In genomic region chr7:144743874-144744273, GRCm38 (mm10) we compare ENCODE assay signal across 27 mouse cellular contexts. TPM values are rescaled to one million over a fixed set of nuclear protein-coding genes. Genes with fewer than 3 reads are reported as not detected.
A peak's percentile ranks its signal among the peaks of the same experiment; 100 is the strongest.
DNase-seq lines count a peak whose midpoint lies in the region; ATAC-seq and TF ChIP-seq lines count a peak whose summit lies in the region.
"Had no signal": no experiment of that assay in that cellular context is flagged by ENCODE, and none has a peak within 500 bp of the region (broad histone marks: within the 10 kb centered on the region; RNA-seq: fewer than 3 reads in every experiment).

No protein-coding gene starts in this region.

- H3K79me2 ChIP-seq in heart, adult 2 months (replicated peaks; ENCODE audit: control insufficient read depth, insufficient read depth, low read length), result no peaks in the 10 kb centered on the region

- TF ChIP-seq EP300 in heart, adult 2 months (IDR thresholded peaks at IDR 0.05; ENCODE audit: insufficient read depth, low read depth, low read length), result no peak

- DNase-seq in forebrain, embryonic 10.5 days (ENCODE audit: extremely low spot score, low spot score), result no peak
- DNase-seq in heart, embryonic 10.5 days (ENCODE audit: low spot score), result no peak
- DNase-seq in heart, adult 2 months, result no peak
- peak; percentile 70 for DNase-seq in ovary, adult 18-20 months (ENCODE audit: low spot score)
- DNase-seq in ovary, postnatal 36 days (ENCODE audit: low spot score), result no peak
- DNase-seq: adrenal gland, adult 8-10 months; adrenal gland, postnatal 25 days; cerebellum, adult 11-12 months; cerebellum, adult 8-10 months; cerebellum, postnatal 10 days; cerebellum, postnatal 36 days; embryo, embryonic 11 days; forebrain, postnatal 0 days; gastrocnemius, adult 2 months; gastrocnemius, postnatal 36 days had no signal

- no peak for TF ChIP-seq CTCF in heart, adult 2 months (IDR thresholded peaks at IDR 0.05)

- peak overlapping the region; percentile 31; the same call in 1 of the 2 replicates for H3K27ac ChIP-seq in forebrain, embryonic 10.5 days
- H3K27ac ChIP-seq in forebrain, embryonic 15.5 days (replicated peaks), result no peak overlapping the region
- 0 out of 2 replicates have a peak overlapping the region, but pooled peaks have one; percentile 29 for H3K27ac ChIP-seq in heart, embryonic 10.5 days
- H3K27ac ChIP-seq in heart, adult 2 months, result no peak overlapping the region
- H3K27ac ChIP-seq: embryonic facial prominence, embryonic 10.5 days; embryonic facial prominence, embryonic 13.5 days; forebrain, embryonic 13.5 days; gastrocnemius, adult 2 months; heart, embryonic 13.5 days; hindbrain, embryonic 14.5 days; hindbrain, postnatal 0 days had no signal

- no peak for ATAC-seq in forebrain, embryonic 15.5 days (replicated peaks)
- ATAC-seq: activated CD4-positive, CD25-positive, alpha-beta regulatory T cell, adult 4 months; forebrain, embryonic 13.5 days; forebrain, postnatal 0 days; hindbrain, postnatal 0 days; inflammation-experienced regulatory T-cells, adult 6 months; intestine, embryonic 16.5 days had no signal

- TF ChIP-seq POLR2A in heart, adult 2 months (IDR thresholded peaks at IDR 0.05; ENCODE audit: insufficient read depth, low read depth, low read length), result no peak

- H3K4me1 ChIP-seq in forebrain, embryonic 10.5 days, result peaks cover 30% of the 10 kb centered on the region
- H3K4me1 ChIP-seq in forebrain, embryonic 15.5 days, result 0 out of 2 replicates have a peak, but pooled peaks cover 5% of the 10 kb centered on the region
- peaks cover 27% of the 10 kb centered on the region for H3K4me1 ChIP-seq in heart, embryonic 10.5 days
- no peaks in the 10 kb centered on the region for H3K4me1 ChIP-seq in heart, adult 2 months (ENCODE audit: control insufficient read depth, insufficient read depth, low read length)
- H3K4me1 ChIP-seq: embryonic facial prominence, embryonic 13.5 days had no signal

- H3K9me3 ChIP-seq in forebrain, embryonic 10.5 days, result no peaks in the 10 kb centered on the region
- H3K9me3 ChIP-seq in forebrain, embryonic 15.5 days, result no peaks in the 10 kb centered on the region
- no peaks in the 10 kb centered on the region for H3K9me3 ChIP-seq in heart, embryonic 10.5 days
- H3K9me3 ChIP-seq: embryonic facial prominence, embryonic 10.5 days; embryonic facial prominence, embryonic 13.5 days; forebrain, embryonic 13.5 days; heart, embryonic 13.5 days had no signal

- H3K4me2 ChIP-seq in forebrain, embryonic 15.5 days (replicated peaks), result no peak overlapping the region
- H3K4me2 ChIP-seq: embryonic facial prominence, embryonic 13.5 days; forebrain, embryonic 13.5 days; heart, embryonic 13.5 days; hindbrain, embryonic 14.5 days had no signal

- intact Hi-C loops in heart, adult 2 months (cut with DNase I), result no loop called here

- no peak overlapping the region for H3K4me3 ChIP-seq in forebrain, embryonic 10.5 days
- H3K4me3 ChIP-seq in forebrain, embryonic 15.5 days, result no peak overlapping the region
- no peak overlapping the region for H3K4me3 ChIP-seq in heart, embryonic 10.5 days
- H3K4me3 ChIP-seq in heart, adult 2 months, result no peak overlapping the region
- H3K4me3 ChIP-seq: embryonic facial prominence, embryonic 10.5 days; embryonic facial prominence, embryonic 13.5 days; erythroblast, embryonic 14.5 days; forebrain, embryonic 13.5 days; gastrocnemius, adult 2 months; heart, embryonic 13.5 days had no signal

- WGBS in forebrain, embryonic 10.5 days, result 82% methylated on average over 5 of the region's 5 CpGs
- WGBS in forebrain, embryonic 15.5 days, result 85% methylated on average over 5 of the region's 5 CpGs
- 80% methylated on average over 5 of the region's 5 CpGs for WGBS in heart, embryonic 10.5 days
- 73% methylated on average over 5 of the region's 5 CpGs for WGBS in heart, adult 2 months

- no peak overlapping the region for H3K9ac ChIP-seq in forebrain, embryonic 15.5 days (replicated peaks)
- H3K9ac ChIP-seq in heart, adult 2 months (ENCODE audit: low read depth, low read length), result no peak overlapping the region
- H3K9ac ChIP-seq: embryonic facial prominence, embryonic 13.5 days; forebrain, embryonic 13.5 days; forebrain, postnatal 0 days; heart, embryonic 13.5 days; hindbrain, embryonic 14.5 days had no signal

- peaks cover 44% of the 10 kb centered on the region for H3K27me3 ChIP-seq in forebrain, embryonic 10.5 days (ENCODE audit: poor library complexity, severe bottlenecking)
- H3K27me3 ChIP-seq in forebrain, embryonic 15.5 days, result no peaks in the 10 kb centered on the region
- H3K27me3 ChIP-seq in heart, embryonic 10.5 days (ENCODE audit: insufficient read depth, poor library complexity, severe bottlenecking), result peaks cover 52% of the 10 kb centered on the region
- H3K27me3 ChIP-seq in heart, adult 2 months (ENCODE audit: control insufficient read depth, insufficient read depth, low read length), result no peaks in the 10 kb centered on the region
- H3K27me3 ChIP-seq: forebrain, embryonic 13.5 days had no signal

- no peaks in the 10 kb centered on the region for H3K36me3 ChIP-seq in forebrain, embryonic 10.5 days (replicated peaks)
- no peaks in the 10 kb centered on the region for H3K36me3 ChIP-seq in forebrain, embryonic 15.5 days
- H3K36me3 ChIP-seq in heart, embryonic 10.5 days, result no peaks in the 10 kb centered on the region
- H3K36me3 ChIP-seq in heart, adult 2 months (ENCODE audit: control insufficient read depth, insufficient read depth, low read length), result no peaks in the 10 kb centered on the region
- H3K36me3 ChIP-seq: embryonic facial prominence, embryonic 10.5 days; embryonic facial prominence, embryonic 13.5 days; heart, embryonic 13.5 days had no signal

RNA-seq across cellular contexts. Expression of gene Ano1, which starts 7.9 kb away (rescaled TPM):
- 17.9 and 22.3 TPM in 2 replicates for polyA plus RNA-seq in forebrain, embryonic 10.5 days (2016; fragmentation: Nextera tagmentation; extraction: Ambion mirVana)
- 7.5 and 7.8 TPM in 2 replicates for polyA plus RNA-seq in forebrain, embryonic 15.5 days (2015; fragmentation: Nextera tagmentation; extraction: Ambion mirVana)
- 18.1 and 18.3 TPM in 2 replicates for polyA plus RNA-seq in heart, embryonic 10.5 days (2016; fragmentation: Nextera tagmentation; extraction: Ambion mirVana)
- total RNA-seq in heart, adult 2 months (2021), result 10 to 100 TPM; 11.1 to 11.7 TPM
- polyA plus RNA-seq in heart, adult 2 months (2012; rRNA removed), result 11.7 and 12.5 TPM in 2 replicates
- total RNA-seq: granulocyte monocyte progenitor cell, adult 5-6 weeks had no signal
- polyA plus RNA-seq: inflammation-experienced regulatory T-cells, adult 6 months had no signal

Comparison
In these comparisons a context has a peak if more than half of its experiments do, and no peak if none do; other contexts are left out.
1. H3K27ac ChIP-seq: peak in forebrain, embryonic 10.5 days (single experiment) and heart, embryonic 10.5 days (single experiment); none in forebrain, embryonic 15.5 days (single experiment) and heart, adult 2 months (single experiment).